Mouse (Mus musculus) limb, embryonic 15.5 days (tissue): ENCODE measurements around the gene Slc26a8. TPM values are rescaled to one million over a fixed set of nuclear protein-coding genes. Genes with fewer than 3 reads are reported as not detected.

Experiments
- ATAC-seq: fragments of 200-750 bp; cut with Nextera tagmentation; 2 replicates; pipeline ENCODE4 v1.8.0; 2017; ENCODE audit warnings: low read depth, moderate TSS enrichment; ENCODE audit not compliant: insufficient number of reproducible peaks, low FRiP score, low TSS enrichment
- H3K27ac ChIP-seq: fragments of 300-500 bp; sonication (generic); 2 replicates; pipeline ENCODE4 v1.5.1; 2015; ENCODE audit warnings: moderate library complexity, mild to moderate bottlenecking, inconsistent platforms
- H3K27me3 ChIP-seq: fragments of 300-500 bp; sonication (generic); 2 replicates; pipeline ENCODE4 v1.6.1; 2015; ENCODE audit warnings: inconsistent platforms
- H3K36me3 ChIP-seq: fragments of 300-500 bp; sonication (generic); 2 replicates; pipeline ENCODE4 v1.6.1; 2015; ENCODE audit warnings: inconsistent platforms
- H3K4me1 ChIP-seq: fragments of 300-500 bp; sonication (generic); 2 replicates; pipeline ENCODE4 v1.6.1; 2015; ENCODE audit warnings: inconsistent platforms
- H3K4me2 ChIP-seq: fragments of 300-500 bp; sonication (generic); 2 replicates; pipeline ENCODE4 v1.6.1; 2015; ENCODE audit warnings: mild to moderate bottlenecking, inconsistent platforms
- H3K4me3 ChIP-seq: fragments of 300-500 bp; sonication (generic); 2 replicates; pipeline ENCODE4 v1.5.1; 2015; ENCODE audit warnings: mild to moderate bottlenecking, inconsistent platforms
- H3K9ac ChIP-seq: fragments of 300-500 bp; sonication (generic); 2 replicates; pipeline ENCODE4 v1.6.1; 2015; ENCODE audit warnings: inconsistent platforms
- H3K9me3 ChIP-seq: fragments of 300-500 bp; sonication (generic); 2 replicates; pipeline ENCODE4 v1.6.1; 2016; ENCODE audit warnings: inconsistent platforms
- WGBS: fragments of 180-500 bp; shearing (Covaris S2); methylation state at CpG from one replicate; pipeline ENCODE4 v1.1.7; 2015; 5-methylcytosine and 5-hydroxymethylcytosine counted together
- polyA plus RNA-seq: library from polyadenylated mRNA; unstranded; fragments of >200 nt; fragmentation: Nextera tagmentation; extraction: Ambion mirVana; gene quantifications from 2 replicates; pipeline ENCODE4 v1.2.1, GENCODE M21; 2015

Slc26a8 gene
- polyA plus RNA-seq, 1 experiment from 2014 or later: 0.60 TPM

DNA sequence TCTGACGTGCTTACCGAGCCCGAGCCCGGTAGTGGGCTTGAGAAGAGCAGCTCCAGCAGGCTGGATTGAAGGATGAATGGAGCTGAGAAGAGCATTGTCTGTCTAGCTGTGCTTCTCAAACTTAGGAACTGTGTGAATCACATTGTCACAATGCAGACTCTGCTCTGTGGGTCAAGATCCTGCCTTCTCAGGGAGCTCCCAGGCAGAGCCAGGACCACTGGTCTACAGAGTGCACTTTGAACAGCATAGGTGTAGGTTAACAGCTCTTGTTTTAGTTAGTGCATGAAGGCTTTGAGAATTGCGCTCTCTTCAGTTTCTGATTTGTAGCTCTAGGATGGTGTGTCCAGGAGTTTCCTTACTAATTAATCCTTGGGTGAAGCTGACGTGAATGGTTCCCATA, 21.2 kb upstream of the Slc26a8 start:
- WGBS: 87% methylated on average over 6 of the region's 6 CpGs
- H3K27me3 ChIP-seq: no peaks in the 10 kb centered on the region
- no peak overlapping the region for H3K27ac ChIP-seq
- peaks cover 25% of the 10 kb centered on the region for H3K36me3 ChIP-seq
- H3K4me2 ChIP-seq: no peak overlapping the region
- H3K4me3 ChIP-seq: no peak overlapping the region
- H3K9ac ChIP-seq: no peak overlapping the region
- H3K4me1 ChIP-seq: peaks cover 9% of the 10 kb centered on the region
- H3K9me3 ChIP-seq: no peaks in the 10 kb centered on the region
- ATAC-seq: no peak

DNA sequence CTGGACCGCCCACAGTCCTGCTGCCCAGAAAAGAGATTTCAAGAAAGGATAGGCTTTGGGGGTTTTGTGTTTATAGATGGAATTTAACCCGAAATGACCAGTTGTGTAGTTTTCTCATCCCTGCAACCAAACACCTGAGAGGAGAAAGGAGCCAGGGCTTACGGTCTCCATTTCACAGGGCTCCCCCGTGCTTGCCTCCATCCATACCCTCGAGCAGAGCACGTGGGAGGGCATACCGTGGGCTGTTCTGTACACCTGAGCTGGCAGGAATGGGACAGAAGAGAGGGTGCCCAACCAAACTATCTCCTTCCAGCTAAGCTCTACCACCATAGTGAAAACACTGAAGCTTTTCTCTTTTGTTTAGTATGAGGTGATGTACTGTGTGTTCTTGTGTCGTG, 20.3 kb upstream of the Slc26a8 start:
- no peak overlapping the region for H3K9ac ChIP-seq
- no peak overlapping the region for H3K4me2 ChIP-seq
- 82% methylated on average over 8 of the region's 8 CpGs for WGBS
- no peaks in the 10 kb centered on the region for H3K27me3 ChIP-seq
- peaks cover 22% of the 10 kb centered on the region for H3K36me3 ChIP-seq
- no peaks in the 10 kb centered on the region for H3K9me3 ChIP-seq
- no peak overlapping the region for H3K4me3 ChIP-seq
- no peak overlapping the region for H3K27ac ChIP-seq
- ATAC-seq: no peak
- peaks cover 9% of the 10 kb centered on the region for H3K4me1 ChIP-seq

DNA sequence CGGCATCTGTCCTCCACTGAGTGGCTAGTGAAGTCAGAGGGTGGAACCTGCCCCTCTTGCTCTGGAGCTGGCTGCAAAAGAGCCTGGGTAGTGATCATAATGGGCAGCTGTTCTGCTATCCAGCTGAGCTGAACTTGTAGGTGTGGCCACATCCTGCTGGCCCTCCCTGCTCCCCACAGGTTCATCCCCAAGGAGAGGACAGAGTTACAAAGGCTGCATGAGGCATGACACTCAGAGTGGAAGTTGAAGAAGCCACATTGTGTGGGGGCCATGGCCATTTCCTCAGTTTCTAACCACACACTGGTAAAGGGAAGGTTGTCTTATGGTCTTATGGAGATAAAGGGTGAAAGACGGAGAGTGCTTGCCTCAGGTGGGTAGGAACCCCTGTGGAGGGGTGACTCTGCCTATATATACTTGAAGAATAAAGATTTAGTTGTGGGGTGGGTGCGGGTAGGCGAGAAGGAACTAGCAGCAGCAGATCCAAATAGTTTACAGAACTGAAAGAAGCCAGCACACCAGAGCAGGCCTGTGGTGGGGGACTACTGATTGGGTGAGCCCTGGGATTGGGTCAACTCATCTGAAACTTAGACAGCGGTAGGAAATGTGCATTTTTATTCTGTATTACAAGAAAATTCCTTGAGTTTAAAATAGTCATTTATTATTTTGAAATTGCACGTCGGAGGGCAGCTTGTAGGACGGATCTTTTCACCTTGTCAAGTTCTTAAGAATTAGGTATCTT, 19.7 kb upstream of the Slc26a8 start:
- Histone ChIP-seq H3K27ac (no peak overlapping the region), H3K4me1 (peaks cover 9% of the 10 kb centered on the region), H3K9ac (no peak overlapping the region), H3K36me3 (peaks cover 20% of the 10 kb centered on the region), H3K9me3 (no peaks in the 10 kb centered on the region), H3K27me3 (no peaks in the 10 kb centered on the region), H3K4me2 (no peak overlapping the region), H3K4me3 (no peak overlapping the region)
- 76% methylated on average over 8 of the region's 8 CpGs for WGBS
- ATAC-seq: no peak

DNA sequence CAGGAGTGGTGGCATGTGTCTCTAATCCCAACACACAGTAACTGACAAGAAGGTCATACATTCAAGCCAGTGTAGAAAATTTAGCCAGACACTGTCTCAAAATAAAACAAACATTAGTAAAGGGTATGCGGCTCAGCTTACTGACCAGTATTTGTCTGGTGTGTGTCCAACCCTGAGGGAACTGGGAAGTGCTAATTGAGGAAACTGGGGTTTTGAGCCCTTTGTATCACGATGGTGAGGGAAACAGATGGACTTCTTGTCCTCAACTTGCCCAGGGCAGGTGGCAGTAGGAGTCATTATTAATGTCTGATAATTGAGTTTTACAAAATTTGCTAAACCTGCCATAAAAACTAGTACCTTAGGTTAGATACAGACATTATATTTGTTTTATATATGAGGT, 19.0 kb upstream of the Slc26a8 start:
- WGBS: 43% methylated on average over 2 of the region's 2 CpGs
- H3K9ac ChIP-seq: no peak overlapping the region
- peaks cover 9% of the 10 kb centered on the region for H3K4me1 ChIP-seq
- H3K4me3 ChIP-seq: no peak overlapping the region
- H3K4me2 ChIP-seq: no peak overlapping the region
- ATAC-seq: no peak
- H3K27me3 ChIP-seq: no peaks in the 10 kb centered on the region
- peaks cover 13% of the 10 kb centered on the region for H3K36me3 ChIP-seq
- no peaks in the 10 kb centered on the region for H3K9me3 ChIP-seq
- H3K27ac ChIP-seq: no peak overlapping the region

DNA sequence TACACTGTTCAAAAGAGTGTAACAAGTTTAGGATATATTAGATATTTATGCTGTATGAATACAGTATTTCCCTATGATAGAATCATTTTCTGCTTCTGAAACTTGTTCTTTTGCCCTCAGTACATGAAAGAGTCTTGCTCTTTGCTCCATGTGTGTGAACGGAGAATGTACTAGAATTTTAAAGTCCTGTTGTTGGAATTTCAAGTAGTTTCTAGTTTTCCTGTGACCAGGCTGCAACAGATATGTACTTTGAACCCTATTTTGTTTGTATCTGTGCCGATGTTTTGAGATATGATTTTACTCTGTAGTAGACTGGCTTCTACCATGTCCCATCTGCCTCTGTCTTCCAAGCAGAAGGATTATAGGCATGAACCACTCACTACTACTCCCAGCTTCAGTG, 17.8 kb upstream of the Slc26a8 start:
- no peaks in the 10 kb centered on the region for H3K9me3 ChIP-seq
- ATAC-seq: no peak
- no peak overlapping the region for H3K4me2 ChIP-seq
- WGBS: 85% methylated on average over 2 of the region's 2 CpGs
- H3K27me3 ChIP-seq: no peaks in the 10 kb centered on the region
- H3K27ac ChIP-seq: no peak overlapping the region
- peaks cover 8% of the 10 kb centered on the region for H3K36me3 ChIP-seq
- H3K4me1 ChIP-seq: peaks cover 9% of the 10 kb centered on the region
- no peak overlapping the region for H3K4me3 ChIP-seq
- no peak overlapping the region for H3K9ac ChIP-seq

DNA sequence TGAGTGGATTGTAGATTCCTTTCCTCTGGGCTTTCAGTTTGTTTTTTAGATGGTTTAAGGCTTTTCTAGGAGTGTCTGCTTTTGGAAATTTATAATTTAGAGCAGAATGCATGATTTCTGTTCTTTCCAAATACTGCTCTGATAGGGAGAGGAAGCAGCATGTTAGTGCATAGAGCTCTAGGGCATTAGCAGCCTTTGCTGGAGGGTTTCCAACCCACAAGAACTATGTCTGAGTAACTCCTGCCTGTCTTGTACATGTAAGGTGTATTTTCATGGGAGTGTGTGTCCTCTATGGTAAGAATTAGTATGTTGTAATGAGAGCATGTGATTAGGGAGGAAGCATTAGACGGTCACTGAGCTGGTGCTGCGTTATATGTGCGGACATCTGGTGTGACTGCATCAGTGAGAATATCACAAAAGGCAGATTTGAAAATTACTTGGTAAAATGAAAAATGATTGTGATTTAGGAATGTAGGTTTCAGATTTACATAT, 17.1 kb upstream of the Slc26a8 start:
- H3K4me1 ChIP-seq: peaks cover 10% of the 10 kb centered on the region
- no peaks in the 10 kb centered on the region for H3K9me3 ChIP-seq
- peaks cover 8% of the 10 kb centered on the region for H3K36me3 ChIP-seq
- no peaks in the 10 kb centered on the region for H3K27me3 ChIP-seq
- 79% methylated on average over 3 of the region's 3 CpGs for WGBS
- H3K9ac ChIP-seq: no peak overlapping the region
- ATAC-seq: no peak
- no peak overlapping the region for H3K27ac ChIP-seq
- no peak overlapping the region for H3K4me2 ChIP-seq
- H3K4me3 ChIP-seq: no peak overlapping the region

DNA sequence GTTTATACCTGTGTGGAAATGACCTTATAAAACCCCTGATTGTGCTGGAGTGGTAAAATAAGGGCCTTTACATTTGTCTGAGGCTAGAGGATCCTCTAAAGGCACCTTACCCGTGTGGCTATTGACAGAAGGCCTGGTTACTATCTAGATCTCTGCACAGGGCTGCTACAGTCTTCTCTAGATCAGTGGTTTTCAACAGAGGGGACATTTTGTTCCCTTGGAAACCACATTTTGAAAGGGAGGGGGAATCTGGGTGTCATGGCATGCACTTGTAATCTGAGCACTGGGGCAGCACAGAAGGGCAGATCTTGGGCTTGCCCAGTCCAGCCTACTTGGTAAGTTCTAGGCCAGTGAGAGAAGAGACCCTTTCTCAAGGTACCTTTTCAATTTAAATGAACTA, 16.7 kb upstream of the Slc26a8 start:
- Histone ChIP-seq H3K4me3 (no peak overlapping the region), H3K4me1 (peaks cover 11% of the 10 kb centered on the region), H3K27ac (no peak overlapping the region), H3K4me2 (no peak overlapping the region), H3K27me3 (no peaks in the 10 kb centered on the region), H3K36me3 (peaks cover 8% of the 10 kb centered on the region), H3K9me3 (no peaks in the 10 kb centered on the region), H3K9ac (no peak overlapping the region)
- no peak for ATAC-seq
- WGBS: 38% methylated on average over 1 of the region's 1 CpGs

DNA sequence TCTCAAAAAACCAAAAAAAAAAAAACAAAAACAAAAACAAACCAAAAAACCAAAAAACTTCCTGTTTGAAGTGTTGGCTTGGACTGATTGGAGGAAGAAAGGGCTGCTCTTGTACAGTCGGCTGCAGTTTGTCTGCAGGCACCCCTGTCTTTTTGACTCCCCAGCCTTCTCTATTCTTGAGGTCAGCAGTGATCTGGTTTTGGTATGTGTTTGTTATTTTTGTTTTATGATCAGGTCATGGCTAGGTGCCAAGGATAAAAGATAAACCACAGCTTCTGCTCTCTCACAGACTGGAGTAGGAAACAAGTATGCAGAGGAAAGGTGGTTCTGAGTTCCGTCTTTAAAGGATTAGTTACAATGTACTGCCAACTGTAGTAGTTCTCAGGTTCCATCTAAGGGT, 12.6 kb upstream of the Slc26a8 start:
- Histone ChIP-seq H3K9me3 (no peaks in the 10 kb centered on the region), H3K27me3 (no peaks in the 10 kb centered on the region), H3K4me3 (no peak overlapping the region), H3K4me2 (no peak overlapping the region), H3K4me1 (peaks cover 15% of the 10 kb centered on the region), H3K27ac (no peak overlapping the region), H3K36me3 (peaks cover 8% of the 10 kb centered on the region), H3K9ac (no peak overlapping the region)
- no peak for ATAC-seq
- WGBS: 55% methylated on average over 2 of the region's 2 CpGs

DNA sequence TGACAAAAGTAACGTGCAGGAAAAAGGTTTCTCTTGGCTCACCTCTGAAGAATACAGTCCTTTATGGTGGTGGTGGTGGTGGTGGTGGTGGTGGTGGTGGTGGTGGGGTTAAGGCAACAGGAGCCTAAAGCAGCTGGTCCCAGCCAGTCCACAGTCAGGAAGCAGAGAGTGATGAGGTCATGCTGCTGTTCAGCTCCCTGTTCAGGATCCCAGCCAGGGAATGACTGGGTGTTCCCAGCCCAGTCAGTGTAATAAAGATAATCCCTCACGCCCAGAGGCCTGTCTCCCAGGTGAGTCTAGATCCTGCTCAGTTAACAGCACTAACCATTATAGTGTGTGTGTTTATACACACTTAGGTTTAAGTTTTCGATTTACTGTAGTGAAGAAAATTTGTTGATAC, 11.7 kb upstream of the Slc26a8 start:
- Histone ChIP-seq H3K9ac (no peak overlapping the region), H3K27me3 (no peaks in the 10 kb centered on the region), H3K27ac (no peak overlapping the region), H3K4me3 (no peak overlapping the region), H3K36me3 (peaks cover 8% of the 10 kb centered on the region), H3K4me1 (peaks cover 21% of the 10 kb centered on the region), H3K9me3 (no peaks in the 10 kb centered on the region), H3K4me2 (no peak overlapping the region)
- ATAC-seq: no peak
- 69% methylated on average over 3 of the region's 3 CpGs for WGBS

DNA sequence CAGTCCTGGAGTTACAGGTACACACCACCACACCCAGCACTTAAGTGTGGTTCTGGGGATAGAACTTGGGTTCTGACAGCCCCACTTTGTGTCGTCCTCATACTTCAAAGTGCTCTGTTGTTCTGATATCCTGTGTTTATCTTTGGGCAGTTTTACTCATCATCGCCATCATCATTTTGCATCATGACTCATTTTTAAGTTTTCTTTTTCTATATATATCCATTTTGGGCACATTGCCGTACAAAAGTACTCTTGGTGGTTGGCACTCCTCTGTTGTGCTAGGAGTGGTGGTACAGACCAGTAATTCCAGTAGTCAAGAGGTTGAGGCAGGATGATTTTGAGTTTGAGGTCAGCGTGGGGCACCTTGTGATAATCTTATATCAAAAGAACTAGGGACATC, 11.1 kb upstream of the Slc26a8 start:
- WGBS: 90% methylated on average over 4 of the region's 4 CpGs
- no peak for ATAC-seq
- H3K4me3 ChIP-seq: no peak overlapping the region
- no peaks in the 10 kb centered on the region for H3K27me3 ChIP-seq
- H3K27ac ChIP-seq: no peak overlapping the region
- peaks cover 8% of the 10 kb centered on the region for H3K36me3 ChIP-seq
- no peak overlapping the region for H3K4me2 ChIP-seq
- no peak overlapping the region for H3K9ac ChIP-seq
- peaks cover 23% of the 10 kb centered on the region for H3K4me1 ChIP-seq
- no peaks in the 10 kb centered on the region for H3K9me3 ChIP-seq

DNA sequence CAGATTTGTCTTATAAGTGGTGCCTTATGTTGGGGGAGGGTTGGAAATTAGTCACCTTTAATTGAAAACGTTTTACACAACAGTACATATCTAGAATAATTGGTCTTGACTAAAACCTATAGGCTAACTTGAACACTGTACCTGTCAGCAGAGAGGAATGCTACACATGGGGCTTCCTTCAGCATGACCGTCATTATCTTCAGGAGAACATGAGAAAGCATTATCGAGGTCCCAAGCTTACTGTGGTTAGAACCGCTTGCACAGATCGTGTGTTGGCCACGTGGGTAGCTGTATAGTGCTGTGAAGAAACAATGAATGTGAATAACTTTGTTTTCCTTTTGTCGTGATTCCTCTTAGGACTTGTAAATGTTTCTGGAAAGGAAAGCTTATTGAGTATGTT, 9.8 kb upstream of the Slc26a8 start:
- no peak overlapping the region for H3K27ac ChIP-seq
- no peaks in the 10 kb centered on the region for H3K36me3 ChIP-seq
- WGBS: 73% methylated on average over 7 of the region's 7 CpGs
- no peaks in the 10 kb centered on the region for H3K27me3 ChIP-seq
- no peak overlapping the region for H3K4me3 ChIP-seq
- no peak overlapping the region for H3K9ac ChIP-seq
- no peak for ATAC-seq
- no peaks in the 10 kb centered on the region for H3K9me3 ChIP-seq
- no peak overlapping the region for H3K4me2 ChIP-seq
- peaks cover 27% of the 10 kb centered on the region for H3K4me1 ChIP-seq

DNA sequence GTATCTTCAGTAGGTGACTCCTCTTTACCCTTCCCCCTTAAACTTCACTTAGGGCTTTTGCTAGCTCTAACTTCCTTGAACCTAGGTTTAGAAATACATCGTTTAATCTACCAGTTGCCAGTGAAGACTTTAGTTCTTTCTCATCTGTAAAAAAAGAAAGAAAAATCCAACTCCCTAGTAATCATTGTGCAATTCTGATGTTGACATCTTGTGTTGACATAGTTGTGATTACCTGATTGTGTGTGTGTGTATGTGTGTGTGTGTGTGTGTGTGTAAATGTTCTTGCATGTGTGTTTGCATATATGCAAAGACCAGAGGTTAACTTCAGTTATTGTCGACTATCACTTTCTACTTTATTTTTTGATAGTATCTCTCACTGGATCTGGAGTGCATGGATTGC, 8.6 kb upstream of the Slc26a8 start:
- Histone ChIP-seq H3K27ac (0 out of 2 replicates have a peak overlapping the region, but pooled peaks have one; percentile 6), H3K4me3 (no peak overlapping the region), H3K9ac (no peak overlapping the region), H3K27me3 (no peaks in the 10 kb centered on the region), H3K4me1 (peaks cover 31% of the 10 kb centered on the region), H3K36me3 (no peaks in the 10 kb centered on the region), H3K4me2 (no peak overlapping the region), H3K9me3 (no peaks in the 10 kb centered on the region)
- ATAC-seq: no peak
- WGBS: 79% methylated on average over 2 of the region's 2 CpGs

DNA sequence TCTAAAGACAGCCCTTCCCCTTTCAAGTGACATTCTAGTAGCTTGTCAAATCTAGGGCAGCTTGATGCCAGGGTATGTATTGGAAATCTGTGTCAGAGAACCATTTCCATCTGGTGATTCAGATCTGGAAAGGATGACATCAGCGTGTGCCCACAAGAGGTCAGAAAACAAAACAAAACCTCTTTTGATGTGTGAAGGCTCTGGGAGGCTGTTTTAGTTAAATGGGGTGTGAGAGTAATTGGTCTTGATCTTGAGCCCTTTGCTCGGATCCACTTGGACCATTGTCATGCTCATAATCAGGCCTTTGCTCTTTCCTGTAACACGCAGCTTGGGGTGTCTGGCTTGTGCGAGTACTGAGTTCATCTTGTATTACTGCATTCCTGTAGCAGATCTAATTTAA, 8.2 kb upstream of the Slc26a8 start:
- WGBS: 49% methylated on average over 4 of the region's 4 CpGs
- Histone ChIP-seq H3K4me1 (peaks cover 35% of the 10 kb centered on the region), H3K9ac (no peak overlapping the region), H3K4me2 (no peak overlapping the region), H3K27ac (0 out of 2 replicates have a peak overlapping the region, but pooled peaks have one; percentile 6), H3K36me3 (no peaks in the 10 kb centered on the region), H3K4me3 (no peak overlapping the region), H3K27me3 (no peaks in the 10 kb centered on the region), H3K9me3 (no peaks in the 10 kb centered on the region)
- no peak for ATAC-seq
